Mouse (Mus musculus): ENCODE results near the gene Ccl11. TPM values are rescaled to one million over a fixed set of nuclear protein-coding genes. Genes with fewer than 3 reads are reported as not detected.

The Ccl11 gene
- polyA plus RNA-seq, 1 experiment: 29.9 TPM

Other genes starting within 250 kb of the Ccl11 start
- gene 5530401A14Rik, start 197.2 kb upstream of the Ccl11 start, polyA plus RNA-seq (2012; rRNA removed): 0.08 TPM in 1 of 2 replicates, not detected in the other
- 2.3 and 3.2 TPM in 2 replicates for gene Asic2, start 89.4 kb upstream of the Ccl11 start, polyA plus RNA-seq (2012; rRNA removed)
- gene Ccl2, start 22.3 kb upstream of the Ccl11 start, polyA plus RNA-seq (2012; rRNA removed): 3.8 and 31.9 TPM in 2 replicates
- not detected in 2 replicates for gene Gm17268, start 19.3 kb upstream of the Ccl11 start, polyA plus RNA-seq (2012; rRNA removed)
- 1.2 and 7.8 TPM in 2 replicates for gene Ccl7, start 12.1 kb upstream of the Ccl11 start, polyA plus RNA-seq (2012; rRNA removed)
- 6.5 and 18.0 TPM in 2 replicates for gene Ccl12, start 44.0 kb downstream of the Ccl11 start, polyA plus RNA-seq (2012; rRNA removed)
- gene Ccl8, start 57.4 kb downstream of the Ccl11 start, polyA plus RNA-seq (2012; rRNA removed): 8.0 and 26.7 TPM in 2 replicates
- gene Ccl1, start 247.9 kb downstream of the Ccl11 start, polyA plus RNA-seq (2012; rRNA removed): not detected in 2 replicates

Data from gonadal fat pad, adult 2 months (tissue).